Mouse (Mus musculus) erythroblast, embryonic 14.5 days (primary cell): ENCODE measurements at regions not wholly inside any gene's neighbourhood (a gene's known extent, or its start where the extent isn't known, plus 50 kb on each side); places are given as distances from the start of the nearest gene placed in this dataset.

Source experiments
- GATA1 ChIP-seq: IDR thresholded peaks from 2 replicates; pipeline ENCODE4 v1.6.1; 2012; ENCODE audit warnings: low read length, inconsistent platforms, mixed read lengths
- TAL1 ChIP-seq: IDR thresholded peaks from 3 replicates; pipeline ENCODE4 v1.6.1; 2012; ENCODE audit warnings: low read length, inconsistent platforms, mixed read lengths

GRCm38 (mm10) chr2:78803543-78803942 is 64.4 kb upstream of the Ube2e3 start:
- TF ChIP-seq GATA1 (no peak), TAL1 (no peak; the same call in 1 of the 3 replicates)
